Mouse (Mus musculus): ENCODE results near the gene B4galnt1. TPM values are rescaled to one million over a fixed set of nuclear protein-coding genes. Genes with fewer than 3 reads are reported as not detected.

The B4galnt1 gene
- total and polyA plus RNA-seq, 2 experiments from 2014 or later, result 88.6 to 134 TPM

DNA sequence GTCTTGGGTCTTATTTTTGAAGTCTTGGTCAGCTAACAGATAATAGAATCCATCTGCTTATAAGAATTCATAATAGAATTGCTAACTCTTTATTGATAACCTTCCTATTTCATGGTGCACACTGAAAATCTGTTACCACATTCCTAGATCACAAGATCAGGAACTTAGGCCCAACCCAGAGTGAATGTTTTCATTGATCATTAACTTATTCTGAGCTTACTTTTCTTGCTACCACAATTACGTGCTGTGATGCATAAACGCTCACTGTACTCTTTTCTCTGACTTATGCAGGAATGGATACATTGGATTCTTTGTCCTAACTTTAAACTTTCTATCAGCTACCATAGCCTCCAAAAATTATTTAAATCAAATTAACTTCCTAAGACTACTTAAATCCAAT is 10.8 kb upstream of the B4galnt1 start:
- Histone ChIP-seq H3K36me3 (ENCODE audit: insufficient read depth, low read length) (no peaks in the 10 kb centered on the region), H3K4me1 (ENCODE audit: insufficient read depth, low read length) (no peaks in the 10 kb centered on the region), H3K27ac (ENCODE audit: low read depth, low read length) (no peak overlapping the region), H3K27me3 (ENCODE audit: insufficient read depth, low read length) (no peaks in the 10 kb centered on the region), H3K4me2 (ENCODE audit: low read depth, low read length, poor library complexity, severe bottlenecking) (no peak overlapping the region), H3K4me3 (ENCODE audit: low read depth, low read length) (no peak overlapping the region), H3K9ac (replicated peaks; ENCODE audit: low read length, poor library complexity, severe bottlenecking) (no peak overlapping the region), H3K9me3 (ENCODE audit: low read length) (no peaks in the 10 kb centered on the region)
- DNase-seq (ENCODE audit: low spot score) (no peak), ATAC-seq (ENCODE audit: low FRiP score) (no peak)
- WGBS, result 98% methylated on average over 2 of the region's 2 CpGs
- no peak for TF ChIP-seq CTCF (IDR thresholded peaks at IDR 0.05)

DNA sequence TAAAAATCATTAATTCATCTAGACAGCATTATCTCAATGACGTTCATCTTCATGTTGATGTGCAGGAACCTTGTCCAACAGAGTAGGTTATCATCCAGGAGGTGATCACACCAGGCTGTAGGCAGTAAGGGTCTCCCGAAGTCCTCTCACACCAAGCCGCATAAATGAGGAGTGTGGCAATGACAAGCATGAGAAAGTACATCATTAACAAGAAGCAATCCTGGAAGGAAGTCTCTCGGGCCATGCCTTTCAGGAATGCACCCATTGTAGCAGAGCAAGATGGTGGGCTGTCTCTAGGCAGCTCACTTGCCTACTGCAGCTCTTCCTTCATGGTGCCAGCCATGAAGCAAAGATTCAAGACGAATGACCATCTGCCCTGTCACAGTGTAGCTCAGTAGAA is 10.4 kb upstream of the B4galnt1 start:
- H3K9me3 ChIP-seq (ENCODE audit: low read length), result no peaks in the 10 kb centered on the region
- 87% methylated on average over 5 of the region's 5 CpGs for WGBS
- H3K9ac ChIP-seq (replicated peaks; ENCODE audit: low read length, poor library complexity, severe bottlenecking), result no peak overlapping the region
- no peaks in the 10 kb centered on the region for H3K27me3 ChIP-seq (ENCODE audit: insufficient read depth, low read length)
- no peak overlapping the region for H3K4me2 ChIP-seq (ENCODE audit: low read depth, low read length, poor library complexity, severe bottlenecking)
- no peak for TF ChIP-seq CTCF (IDR thresholded peaks at IDR 0.05)
- H3K4me3 ChIP-seq (ENCODE audit: low read depth, low read length), result no peak overlapping the region
- no peaks in the 10 kb centered on the region for H3K4me1 ChIP-seq (ENCODE audit: insufficient read depth, low read length)
- no peak for ATAC-seq (ENCODE audit: low FRiP score)
- no peak overlapping the region for H3K27ac ChIP-seq (ENCODE audit: low read depth, low read length)
- H3K36me3 ChIP-seq (ENCODE audit: insufficient read depth, low read length), result no peaks in the 10 kb centered on the region
- DNase-seq (ENCODE audit: low spot score), result no peak

DNA sequence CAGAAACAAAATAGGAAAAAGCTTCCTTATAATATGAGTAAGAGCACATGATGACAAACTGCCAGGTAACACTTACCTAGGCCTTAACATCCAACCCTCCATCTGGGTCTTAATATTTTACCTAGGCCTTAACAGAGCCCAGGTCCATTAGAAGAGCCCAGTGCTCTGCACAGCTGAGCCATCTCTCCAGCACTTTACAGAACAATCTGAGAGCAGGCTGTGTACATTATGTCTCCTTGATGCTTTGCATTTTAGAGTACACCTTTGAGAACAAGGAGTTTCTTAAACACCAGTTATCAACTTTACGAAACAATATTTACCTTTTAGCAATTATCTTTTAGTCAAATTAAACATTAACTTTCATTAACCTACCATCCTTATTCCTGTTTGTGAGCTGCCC is 8.9 kb upstream of the B4galnt1 start:
- DNase-seq (ENCODE audit: low spot score) (no peak), ATAC-seq (ENCODE audit: low FRiP score) (no peak)
- no peaks in the 10 kb centered on the region for H3K4me1 ChIP-seq (ENCODE audit: insufficient read depth, low read length)
- no peak for TF ChIP-seq CTCF (IDR thresholded peaks at IDR 0.05)
- H3K4me2 ChIP-seq (ENCODE audit: low read depth, low read length, poor library complexity, severe bottlenecking), result no peak overlapping the region
- no peak overlapping the region for H3K27ac ChIP-seq (ENCODE audit: low read depth, low read length)
- H3K4me3 ChIP-seq (ENCODE audit: low read depth, low read length), result no peak overlapping the region
- H3K9ac ChIP-seq (replicated peaks; ENCODE audit: low read length, poor library complexity, severe bottlenecking), result no peak overlapping the region
- 96% methylated on average over 1 of the region's 1 CpGs for WGBS
- H3K27me3 ChIP-seq (ENCODE audit: insufficient read depth, low read length), result no peaks in the 10 kb centered on the region
- H3K36me3 ChIP-seq (ENCODE audit: insufficient read depth, low read length), result no peaks in the 10 kb centered on the region
- no peaks in the 10 kb centered on the region for H3K9me3 ChIP-seq (ENCODE audit: low read length)

GRCm38 (mm10) chr10:127156511-127156910 is 8.5 kb upstream of the B4galnt1 start:
- ATAC-seq (ENCODE audit: low FRiP score), result no peak
- Histone ChIP-seq H3K27me3 (ENCODE audit: insufficient read depth, low read length) (no peaks in the 10 kb centered on the region), H3K27ac (ENCODE audit: low read depth, low read length) (no peak overlapping the region), H3K9me3 (ENCODE audit: low read length) (no peaks in the 10 kb centered on the region), H3K36me3 (ENCODE audit: insufficient read depth, low read length) (no peaks in the 10 kb centered on the region), H3K4me1 (ENCODE audit: insufficient read depth, low read length) (no peaks in the 10 kb centered on the region), H3K9ac (replicated peaks; ENCODE audit: low read length, poor library complexity, severe bottlenecking) (no peak overlapping the region), H3K4me3 (ENCODE audit: low read depth, low read length) (no peak overlapping the region), H3K4me2 (ENCODE audit: low read depth, low read length, poor library complexity, severe bottlenecking) (no peak overlapping the region)
- 87% methylated on average over 1 of the region's 1 CpGs for WGBS
- DNase-seq (ENCODE audit: low spot score), result no peak
- TF ChIP-seq CTCF (IDR thresholded peaks at IDR 0.05), result no peak

- WGBS, result 66% methylated on average over 3 of the region's 3 CpGs
Measured at GRCm38 (mm10) chr10:127158471-127158870, 6.6 kb upstream of the B4galnt1 start.

GRCm38 (mm10) chr10:127160081-127160480 is 4.9 kb upstream of the B4galnt1 start:
- Histone ChIP-seq H3K36me3 (ENCODE audit: insufficient read depth, low read length) (no peaks in the 10 kb centered on the region), H3K9ac (replicated peaks; ENCODE audit: low read length, poor library complexity, severe bottlenecking) (no peak overlapping the region), H3K27ac (ENCODE audit: low read depth, low read length) (no peak overlapping the region), H3K4me3 (ENCODE audit: low read depth, low read length) (no peak overlapping the region), H3K4me2 (ENCODE audit: low read depth, low read length, poor library complexity, severe bottlenecking) (no peak overlapping the region), H3K9me3 (ENCODE audit: low read length) (no peaks in the 10 kb centered on the region), H3K4me1 (ENCODE audit: insufficient read depth, low read length) (no peaks in the 10 kb centered on the region), H3K27me3 (ENCODE audit: insufficient read depth, low read length) (no peaks in the 10 kb centered on the region)
- no peak for TF ChIP-seq CTCF (IDR thresholded peaks at IDR 0.05)
- DNase-seq (ENCODE audit: low spot score) (no peak), ATAC-seq (ENCODE audit: low FRiP score) (no peak)
- 83% methylated on average over 9 of the region's 9 CpGs for WGBS

More at GRCm38 (mm10) chr10:127158471-127158870, 6.6 kb upstream of the B4galnt1 start:
- no peaks in the 10 kb centered on the region for H3K9me3 ChIP-seq (ENCODE audit: low read length)
- no peaks in the 10 kb centered on the region for H3K4me1 ChIP-seq (ENCODE audit: insufficient read depth, low read length)
- no peak overlapping the region for H3K9ac ChIP-seq (replicated peaks; ENCODE audit: low read length, poor library complexity, severe bottlenecking)
- DNase-seq (ENCODE audit: low spot score) (no peak), ATAC-seq (ENCODE audit: low FRiP score) (no peak)
- no peak overlapping the region for H3K4me3 ChIP-seq (ENCODE audit: low read depth, low read length)
- H3K27ac ChIP-seq (ENCODE audit: low read depth, low read length), result no peak overlapping the region
- H3K4me2 ChIP-seq (ENCODE audit: low read depth, low read length, poor library complexity, severe bottlenecking), result no peak overlapping the region
- TF ChIP-seq CTCF (IDR thresholded peaks at IDR 0.05), result no peak
- H3K36me3 ChIP-seq (ENCODE audit: insufficient read depth, low read length), result no peaks in the 10 kb centered on the region
- no peaks in the 10 kb centered on the region for H3K27me3 ChIP-seq (ENCODE audit: insufficient read depth, low read length)
